Mouse (Mus musculus): Measurements from ENCODE around the gene Slc10a2. TPM values are rescaled to one million over a fixed set of nuclear protein-coding genes. Genes with fewer than 3 reads are reported as not detected.

Gene Slc10a2
- not detected in 2 replicates for polyA plus RNA-seq (2012; rRNA removed; ENCODE audit: low replicate concordance)

DNA sequence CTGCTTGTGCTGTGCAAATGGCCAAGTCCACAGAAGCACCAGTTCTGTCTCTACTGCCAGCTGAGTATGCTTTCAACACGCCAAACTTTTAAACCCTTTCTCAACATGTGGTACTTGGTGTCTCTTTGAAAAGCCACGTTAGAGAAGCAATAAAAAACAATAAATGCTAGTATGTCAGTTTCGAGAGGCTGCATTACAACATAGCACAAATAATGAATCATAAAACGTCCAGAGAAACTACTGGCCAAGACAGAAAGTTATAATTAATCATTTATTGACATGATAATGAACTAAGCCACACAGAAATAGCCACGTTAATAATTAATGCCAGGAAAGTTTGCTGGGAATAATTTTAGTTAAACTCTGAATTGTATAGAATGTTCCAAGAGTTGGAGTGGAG is at the start of gene Slc10a2:
Gene Slc10a2 (minus strand): TSS at position 166 of the 400 bp plus-strand sequence.

All from mammary gland, adult 2 months (tissue).